Mouse (Mus musculus) cerebellum, adult 2 months (tissue): ENCODE results near the gene Zfp1. TPM values are rescaled to one million over a fixed set of nuclear protein-coding genes. Genes with fewer than 3 reads are reported as not detected.
A peak's percentile ranks its signal among the peaks of the same experiment; 100 is the strongest.

Experiments
- DNase-seq, 2 experiments: peaks; one replicate each; pipeline ENCODE4 v3.0.0; 2021
- H3K27ac ChIP-seq: fragments of 200-500 bp; 2 replicates; pipeline ENCODE4 v1.5.1; 2012; ENCODE audit warnings: low read length, control low read depth, inconsistent platforms; ENCODE audit not compliant: insufficient read depth
- H3K27me3 ChIP-seq: fragments of 200-500 bp; 2 replicates; pipeline ENCODE4 v1.6.1; 2012; ENCODE audit warnings: inconsistent platforms, mild to moderate bottlenecking, low read length, moderate library complexity; ENCODE audit not compliant: control insufficient read depth, insufficient read depth
- H3K4me1 ChIP-seq: fragments of 200-500 bp; 2 replicates; pipeline ENCODE4 v1.6.1; 2011; ENCODE audit warnings: low read length; ENCODE audit not compliant: control insufficient read depth, insufficient read depth
- H3K4me3 ChIP-seq: fragments of 200-500 bp; replicated peaks from 2 replicates; pipeline ENCODE3; 2011; ENCODE audit warnings: mild to moderate bottlenecking, low read depth, low read length, control low read depth; ENCODE audit not compliant: insufficient read depth
- CTCF ChIP-seq: fragments of 200-500 bp; IDR thresholded peaks from 2 replicates; pipeline ENCODE4 v1.5.1; 2011; ENCODE audit warnings: low read depth, mild to moderate bottlenecking, control low read depth, low read length, moderate library complexity, borderline replicate concordance; ENCODE audit not compliant: insufficient read depth
- POLR2A ChIP-seq: fragments of 200-500 bp; IDR thresholded peaks from 2 replicates; pipeline ENCODE4 v1.6.1; 2011; ENCODE audit warnings: low read length, control low read depth, borderline replicate concordance; ENCODE audit not compliant: insufficient read depth
- WGBS: fragments of 180-500 bp; shearing (Covaris S2); methylation state at CpG from one replicate; pipeline ENCODE4 v1.1.7; 2018; 5-methylcytosine and 5-hydroxymethylcytosine counted together
- polyA plus RNA-seq: library from polyadenylated mRNA; depleted of rRNA; stranded (reverse); fragments of >200 nt; gene quantifications from 2 replicates; pipeline ENCODE4 v1.2.3, GENCODE M21; 2012

Gene Zfp1
- polyA plus RNA-seq, 1 experiment, result 23.7 TPM

GRCm38 (mm10) chr8:111619936-111620335 lies 23.3 kb upstream of the Zfp1 start:
- peaks cover 28% of the 10 kb centered on the region for H3K4me1 ChIP-seq
- WGBS, result 42% methylated on average over 1 of the region's 1 CpGs
- no peak overlapping the region for H3K27ac ChIP-seq
- H3K4me3 ChIP-seq, result no peak overlapping the region
- no peaks in the 10 kb centered on the region for H3K27me3 ChIP-seq
- no peak for DNase-seq
- TF ChIP-seq CTCF, result no peak
- TF ChIP-seq POLR2A, result no peak

GRCm38 (mm10) chr8:111622104-111622503 lies 21.1 kb upstream of the Zfp1 start:
- TF ChIP-seq CTCF (no peak), POLR2A (no peak)
- Histone ChIP-seq H3K4me1 (peaks cover 32% of the 10 kb centered on the region), H3K27me3 (no peaks in the 10 kb centered on the region), H3K27ac (no peak overlapping the region), H3K4me3 (no peak overlapping the region)
- no peak for DNase-seq
- 54% methylated on average over 3 of the region's 3 CpGs for WGBS

GRCm38 (mm10) chr8:111622553-111622952 lies 20.6 kb upstream of the Zfp1 start:
- H3K4me3 ChIP-seq, result no peak overlapping the region
- WGBS, result 63% methylated on average over 10 of the region's 10 CpGs
- no peak for TF ChIP-seq CTCF
- no peak for TF ChIP-seq POLR2A
- H3K4me1 ChIP-seq, result peaks cover 32% of the 10 kb centered on the region
- no peak overlapping the region for H3K27ac ChIP-seq
- no peak for DNase-seq
- H3K27me3 ChIP-seq, result no peaks in the 10 kb centered on the region

- Histone ChIP-seq H3K27ac (peak overlapping the region; percentile 86), H3K27me3 (no peaks in the 10 kb centered on the region), H3K4me1 (peaks cover 32% of the 10 kb centered on the region), H3K4me3 (no peak overlapping the region)
- DNase-seq, result peak; percentile 77 to 91
- 37% methylated on average over 12 of the region's 12 CpGs for WGBS
- TF ChIP-seq CTCF, result no peak
- TF ChIP-seq POLR2A, result no peak
These were observed 18.9 kb upstream of the Zfp1 start for GRCm38 (mm10) chr8:111624081-111624852.

- Histone ChIP-seq H3K27me3 (no peaks in the 10 kb centered on the region), H3K4me1 (peaks cover 36% of the 10 kb centered on the region), H3K4me3 (no peak overlapping the region), H3K27ac (peak overlapping the region; percentile 86)
- WGBS, result 25% methylated on average over 10 of the region's 10 CpGs
- TF ChIP-seq CTCF (no peak), POLR2A (no peak)
- DNase-seq, result peak; percentile 53 to 57
These were observed 18.4 kb upstream of the Zfp1 start for GRCm38 (mm10) chr8:111624853-111625221.

- TF ChIP-seq POLR2A (no peak), CTCF (peak; percentile 83)
- 27% methylated on average over 6 of the region's 6 CpGs for WGBS
- H3K4me1 ChIP-seq, result peaks cover 40% of the 10 kb centered on the region
- no peak overlapping the region for H3K27ac ChIP-seq
- H3K27me3 ChIP-seq, result no peaks in the 10 kb centered on the region
- no peak overlapping the region for H3K4me3 ChIP-seq
- DNase-seq, result peak; percentile 75 to 84
These were observed 17.3 kb upstream of the Zfp1 start for GRCm38 (mm10) chr8:111625694-111626527.

GRCm38 (mm10) chr8:111626528-111626820 lies 16.7 kb upstream of the Zfp1 start:
- Histone ChIP-seq H3K27me3 (no peaks in the 10 kb centered on the region), H3K4me3 (no peak overlapping the region), H3K4me1 (peaks cover 37% of the 10 kb centered on the region), H3K27ac (no peak overlapping the region)
- 23% methylated on average over 8 of the region's 8 CpGs for WGBS
- TF ChIP-seq POLR2A (no peak), CTCF (no peak)
- DNase-seq, result peak in 1 of 2 experiments; percentile 35
